Mouse (Mus musculus) cerebellum, postnatal 4 days (tissue): Measurements from ENCODE around the gene Wdhd1.

Experiments used
- DNase-seq, 2 experiments: peaks; one replicate each; pipeline ENCODE4 v3.0.0; 2022; ENCODE audit warnings: low spot score in 2 of 2, mixed read lengths in 1 of 2

The Wdhd1 gene

DNA sequence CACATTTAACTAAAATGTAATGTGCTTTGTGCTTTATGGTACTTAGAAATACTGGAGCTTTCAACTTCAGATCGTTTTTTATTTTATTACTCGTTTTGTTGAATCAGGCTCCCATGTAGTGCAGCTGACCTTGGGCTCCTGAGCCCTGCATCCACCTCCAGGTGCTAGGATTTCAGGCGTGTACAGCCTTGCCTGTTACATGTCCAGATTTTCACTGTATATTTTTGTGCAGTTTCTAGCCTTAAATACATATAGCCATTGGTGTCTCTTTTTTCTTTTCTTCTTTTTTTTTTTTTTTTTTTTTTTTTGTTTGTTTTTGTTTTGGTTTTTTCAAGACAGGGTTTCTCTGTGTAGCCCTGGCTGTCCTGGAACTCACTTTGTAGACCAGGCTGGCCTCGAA is 4.9 kb upstream of the Wdhd1 start:
- no peak for DNase-seq

DNA sequence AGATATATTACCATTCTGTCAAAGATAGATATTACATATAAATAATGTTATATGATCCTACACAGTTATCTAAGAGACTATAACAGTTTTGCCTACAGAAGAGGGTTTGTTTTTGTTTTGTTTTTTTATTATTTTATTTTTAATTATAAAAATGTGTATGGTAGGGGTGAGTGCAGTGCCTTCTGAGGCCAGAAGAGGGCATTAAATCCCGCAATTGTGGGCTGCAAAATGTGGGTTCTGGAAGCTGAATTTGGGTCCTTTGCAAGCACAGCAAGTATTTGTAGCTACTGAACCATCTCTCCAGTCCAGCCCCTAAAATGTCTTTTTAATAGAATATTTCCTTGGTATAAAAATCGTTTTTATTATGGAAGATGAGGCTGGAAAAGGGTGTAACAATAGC is 2.4 kb upstream of the Wdhd1 start:
- DNase-seq = no peak

DNA sequence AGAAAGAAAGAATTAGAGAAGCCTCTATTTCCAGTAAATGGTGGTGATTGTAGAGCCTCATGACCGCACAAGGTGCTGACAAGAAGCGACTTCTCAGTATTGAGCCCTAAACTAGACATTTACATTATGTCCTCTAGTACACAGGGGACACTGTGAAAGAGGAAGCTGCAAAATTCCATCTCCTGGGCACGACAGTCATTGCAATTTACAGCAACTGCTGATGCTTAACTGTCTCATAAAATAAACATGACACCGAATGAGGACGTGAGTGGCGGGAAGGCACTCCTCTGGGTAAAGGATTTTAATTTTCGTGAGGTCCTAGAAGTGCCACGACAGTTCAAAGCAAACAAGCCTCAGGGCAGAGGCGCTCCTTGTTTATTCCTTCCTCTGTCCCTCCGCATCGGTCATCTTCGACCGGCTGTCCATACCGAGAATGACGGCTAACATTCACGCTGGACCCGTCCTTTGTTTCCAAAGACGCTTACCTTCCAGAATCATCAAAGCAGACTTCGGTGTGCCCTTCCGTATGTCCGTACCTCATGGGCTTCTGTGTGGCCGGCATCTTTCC is 537 bp downstream of the Wdhd1 start:
- DNase-seq = no peak

DNA sequence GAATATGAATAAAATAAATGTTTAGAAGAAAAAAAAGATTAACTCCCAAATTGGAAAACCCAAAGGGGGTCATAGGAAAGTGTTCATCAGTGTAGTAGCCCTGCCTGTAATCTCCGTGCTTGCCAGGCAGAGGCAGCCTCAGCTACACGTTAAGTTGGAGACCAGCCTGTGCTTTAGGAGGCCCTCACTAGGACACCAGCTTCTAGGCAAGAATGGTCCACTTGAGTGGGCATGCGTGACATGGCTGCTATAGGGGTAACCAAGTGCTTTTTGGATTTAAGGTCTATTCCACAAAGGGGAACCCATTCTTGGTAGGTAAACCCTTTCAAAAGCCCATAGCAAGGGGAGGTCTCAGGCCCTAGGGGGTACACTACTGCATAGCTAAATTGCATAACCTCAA is 1.2 kb downstream of the Wdhd1 start:
- DNase-seq = no peak

DNA sequence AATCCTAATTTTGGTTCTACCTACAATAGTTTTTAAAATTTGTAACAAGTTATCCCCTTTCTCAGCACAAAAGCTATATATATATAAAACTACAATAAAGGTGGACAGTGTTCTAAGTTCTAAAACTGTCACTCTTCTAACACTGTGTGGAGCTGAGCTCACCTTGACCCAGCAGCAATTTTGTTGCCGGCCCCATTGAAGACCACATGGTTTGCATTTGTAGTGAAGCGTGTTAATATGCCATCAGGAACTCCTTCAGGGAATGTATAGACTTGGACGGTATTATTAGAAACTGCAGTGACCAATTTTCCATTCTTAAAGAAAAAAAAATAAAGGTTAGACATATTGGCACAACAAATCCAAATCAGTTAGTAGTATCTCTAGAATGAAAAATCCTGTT is 2.9 kb downstream of the Wdhd1 start:
- DNase-seq = no peak

DNA sequence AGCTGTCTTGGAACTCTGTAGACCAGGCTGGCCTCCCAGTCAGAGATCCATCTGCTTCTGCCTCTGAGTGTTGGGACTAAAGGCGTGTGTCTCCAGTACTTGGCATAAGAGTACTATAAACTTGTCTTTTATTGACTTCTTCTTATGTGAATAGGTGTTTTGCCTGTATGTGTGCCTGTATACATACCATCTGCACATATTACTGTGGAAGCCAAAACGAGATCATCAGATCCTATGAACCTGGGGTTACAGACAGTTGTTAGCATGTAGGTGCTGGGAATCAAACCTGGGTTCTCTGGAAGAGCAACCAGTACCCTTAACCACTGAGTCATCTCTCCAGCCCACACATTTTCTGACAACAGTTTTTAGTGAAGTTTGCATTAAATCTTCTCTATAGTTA is 7.0 kb downstream of the Wdhd1 start:
- no peak for DNase-seq

DNA sequence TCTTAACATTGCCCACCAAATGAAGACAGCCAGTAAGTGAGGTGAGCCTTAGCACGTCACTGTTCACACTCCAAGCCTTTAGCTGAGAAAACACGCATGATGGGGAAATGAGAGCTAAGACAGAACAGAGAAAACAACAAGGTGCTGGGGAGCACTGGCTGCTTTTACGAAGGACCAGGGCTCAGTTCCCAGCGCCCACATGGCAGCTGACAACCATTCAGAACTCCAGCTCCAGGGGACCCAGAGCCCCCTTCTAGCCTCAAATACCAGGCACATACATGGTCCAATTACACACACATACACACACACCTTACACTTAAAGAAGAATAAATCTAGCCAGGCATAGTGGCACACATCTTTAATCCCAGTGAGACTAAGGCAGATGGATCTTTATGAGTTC is 7.6 kb downstream of the Wdhd1 start:
- DNase-seq = no peak

DNA sequence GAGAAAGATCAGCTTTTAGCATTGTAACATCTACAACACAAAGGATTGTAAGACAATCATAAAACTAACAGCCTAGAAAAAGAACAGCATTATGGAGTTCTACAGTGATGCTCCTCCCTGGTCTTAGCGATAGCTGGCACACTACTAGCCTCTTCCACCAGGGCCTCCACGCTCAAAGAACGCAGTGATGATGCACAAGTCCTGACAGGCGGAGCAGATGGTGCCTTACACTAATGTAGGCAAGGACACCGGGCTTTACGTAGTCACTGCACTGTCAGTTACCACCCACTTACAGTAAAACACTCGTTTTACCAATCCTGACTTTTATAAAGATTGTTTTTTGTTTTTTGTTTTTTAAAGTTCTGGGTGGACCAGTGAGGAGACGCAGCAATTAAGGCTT is 10.8 kb downstream of the Wdhd1 start:
- no peak for DNase-seq

DNA sequence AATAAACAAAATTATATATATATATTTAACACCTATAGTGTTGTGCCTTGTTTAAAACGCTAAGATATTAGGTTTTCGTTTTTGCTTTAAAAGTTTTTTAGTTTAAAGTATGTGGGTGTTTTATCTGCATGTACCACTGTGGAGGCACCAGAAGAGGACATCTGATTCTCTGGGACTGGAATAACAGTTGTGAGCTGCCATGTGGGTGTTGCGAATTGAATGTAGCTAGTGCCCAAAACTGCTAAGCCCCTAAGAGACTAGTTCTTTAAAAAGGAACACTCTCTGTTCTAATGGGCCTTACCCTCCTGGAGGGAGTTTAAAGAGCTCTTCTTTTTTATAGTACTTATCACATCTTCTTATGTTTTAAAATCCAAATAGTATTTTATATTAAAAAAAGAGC is 11.8 kb downstream of the Wdhd1 start:
- DNase-seq = no peak

DNA sequence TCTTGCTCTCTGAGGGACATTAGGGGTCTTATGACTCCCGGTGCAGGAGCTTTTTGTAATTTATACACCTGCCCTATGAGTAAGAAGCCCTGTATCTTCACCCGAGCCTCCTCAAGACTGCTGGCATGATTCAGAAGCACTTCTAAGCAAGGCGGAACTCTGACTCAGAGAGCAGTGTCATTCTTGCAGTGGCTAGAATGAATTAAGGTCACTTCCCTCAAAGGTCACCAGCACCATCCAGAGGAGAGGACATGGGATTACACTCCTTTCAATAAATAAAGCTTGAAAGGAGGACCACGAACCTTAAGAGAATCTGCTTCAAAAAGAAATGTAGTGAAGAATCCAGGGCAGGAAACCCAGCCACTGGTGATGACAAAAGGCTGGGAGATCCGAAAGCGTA is 26.8 kb downstream of the Wdhd1 start:
- DNase-seq = no peak

DNA sequence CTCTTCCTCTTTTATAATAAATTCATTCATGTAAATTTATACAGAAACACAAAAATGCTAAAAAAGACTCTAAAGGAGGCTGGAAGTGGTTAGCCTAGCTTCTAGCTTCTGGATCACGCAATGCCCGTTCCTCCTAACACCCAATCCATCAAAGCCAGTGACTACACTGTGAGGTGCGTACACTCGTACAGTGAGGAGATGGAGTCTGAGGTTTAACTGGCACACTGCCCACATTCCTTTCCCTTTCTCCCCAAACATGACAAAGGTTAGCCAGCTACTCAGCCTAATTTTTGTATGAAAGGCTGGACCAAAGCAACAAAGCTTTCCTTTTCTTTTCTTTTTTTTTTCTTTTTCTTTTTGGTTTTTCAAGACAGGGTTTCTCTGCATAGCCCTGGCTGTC is 33.9 kb downstream of the Wdhd1 start:
- no peak for DNase-seq

DNA sequence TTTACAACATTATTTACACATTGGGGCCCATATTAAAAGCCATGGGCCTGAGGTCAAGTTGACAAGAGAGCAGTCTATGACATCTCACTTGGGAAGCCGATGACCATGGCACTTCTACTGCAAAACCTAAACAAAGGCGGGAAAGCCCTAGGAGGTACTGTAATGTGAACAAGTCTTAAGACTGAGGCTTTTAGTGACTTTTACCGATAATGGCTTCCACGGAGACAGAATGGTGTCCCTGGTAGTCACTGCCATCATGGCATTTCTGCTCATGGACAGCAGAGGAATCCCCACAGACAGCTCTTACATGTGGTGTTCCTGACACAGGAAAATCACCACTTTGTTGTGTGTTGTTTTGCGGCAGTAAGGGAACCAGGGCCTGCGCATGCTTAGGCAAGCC is 35.6 kb downstream of the Wdhd1 start:
- DNase-seq = no peak

DNA sequence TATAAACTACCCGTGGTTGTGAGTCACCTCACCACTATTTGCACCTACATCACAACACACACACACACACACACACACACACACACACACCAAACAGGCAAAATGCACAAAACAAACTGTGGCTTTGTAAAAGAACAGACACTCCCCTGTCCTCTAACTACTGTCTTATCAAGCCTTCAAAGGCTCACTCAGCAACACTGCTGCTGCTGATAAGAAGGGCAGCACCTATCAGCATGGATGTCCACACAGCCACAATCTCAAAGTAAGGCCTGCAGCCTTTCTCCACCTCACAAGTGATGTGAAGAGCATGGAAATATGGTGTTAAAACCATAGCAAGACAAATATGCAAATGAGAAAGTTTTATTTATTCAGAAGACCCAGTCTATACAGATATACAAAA is 36.1 kb downstream of the Wdhd1 start:
- no peak for DNase-seq

DNA sequence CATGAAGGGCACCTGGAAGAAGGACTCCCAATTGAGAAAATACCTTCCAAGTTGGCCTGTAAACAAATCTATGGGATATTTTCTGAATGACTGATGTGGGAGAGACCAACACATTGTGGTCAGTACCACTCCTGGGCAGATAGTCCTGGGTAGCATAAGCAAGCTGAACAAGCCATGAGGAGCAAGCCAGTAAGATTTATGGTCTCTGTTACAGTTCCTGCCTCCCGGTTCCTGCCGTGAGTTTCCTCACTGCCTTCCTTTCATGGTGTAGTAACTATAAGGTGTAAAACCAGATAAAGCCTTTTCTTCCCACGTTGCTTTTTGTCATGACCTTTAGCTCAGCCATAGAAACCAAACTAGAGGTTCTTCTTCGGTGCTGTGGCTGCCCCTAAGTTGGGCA is 39.4 kb downstream of the Wdhd1 start:
- no peak for DNase-seq

DNA sequence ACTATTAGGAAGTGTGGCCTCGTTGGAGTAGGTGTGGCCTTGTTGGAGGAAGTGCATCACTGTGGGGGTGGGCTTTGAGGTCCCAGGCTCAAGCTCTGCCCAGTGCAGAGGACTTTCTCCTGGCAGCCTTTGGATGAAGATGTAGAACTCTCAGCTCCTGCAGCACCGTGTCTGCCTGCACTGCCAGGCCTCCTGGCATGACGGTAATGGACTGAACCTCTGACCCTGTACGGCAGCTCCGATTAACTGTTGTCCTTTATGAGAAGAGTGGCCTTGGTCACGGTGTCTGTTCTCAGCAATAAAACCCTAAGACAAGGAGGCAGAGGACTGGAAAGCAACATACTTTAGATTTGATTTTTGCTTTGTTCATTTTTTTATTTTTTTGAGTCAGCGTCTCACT is 40.2 kb downstream of the Wdhd1 start:
- no peak for DNase-seq

DNA sequence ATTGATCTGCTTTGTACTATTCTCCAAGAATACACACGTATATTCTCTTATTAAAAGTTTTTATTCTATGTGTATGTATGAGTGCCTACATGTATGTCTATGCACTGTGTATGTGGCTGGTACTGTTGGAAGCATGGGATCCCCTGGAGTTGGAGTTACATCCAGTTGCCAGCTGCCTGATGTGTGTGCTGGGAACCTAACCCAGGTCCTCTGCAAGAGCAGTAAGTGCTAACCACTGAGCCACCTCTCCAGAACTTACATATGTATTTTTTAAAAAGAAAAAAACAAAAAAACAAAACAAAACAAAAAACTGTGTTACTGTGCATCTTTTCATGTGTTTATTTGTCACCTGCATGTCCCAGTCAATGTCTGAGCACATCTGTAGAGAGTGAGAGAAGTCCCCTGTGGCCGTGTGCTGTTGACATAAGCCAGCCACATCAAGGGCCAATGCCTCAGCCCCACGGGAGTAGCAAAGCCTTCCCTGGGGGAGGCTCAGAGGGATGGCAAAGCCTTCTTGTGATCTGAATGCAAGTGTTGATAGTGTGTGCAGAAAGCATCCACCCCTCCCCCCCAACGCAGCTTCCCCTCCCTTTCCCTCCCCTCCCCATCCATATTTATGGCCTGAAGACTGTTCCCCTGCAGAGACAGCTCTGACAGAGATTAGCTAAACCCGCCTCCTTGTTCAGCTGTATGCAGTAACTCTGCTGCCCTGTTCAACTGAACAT is 42.0 kb downstream of the Wdhd1 start:
- no peak for DNase-seq

DNA sequence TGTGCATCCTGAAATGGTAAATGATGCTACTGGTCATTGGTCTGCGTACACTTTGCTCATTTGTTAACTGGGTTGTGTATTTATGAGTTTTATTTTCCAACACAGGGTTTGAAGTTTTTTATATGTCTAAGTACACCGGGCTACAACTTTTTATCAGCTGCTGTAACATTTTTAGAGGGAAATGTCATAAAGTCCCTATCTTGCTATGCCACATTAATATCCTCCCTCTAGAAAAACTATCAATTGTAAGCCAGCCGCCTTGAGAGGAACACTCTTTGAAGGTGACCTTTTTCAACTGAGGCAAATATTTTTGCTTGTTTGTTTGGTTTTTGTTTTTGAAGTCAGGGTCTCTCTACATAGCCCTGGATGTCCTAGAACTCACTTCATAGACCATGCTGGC is 42.6 kb downstream of the Wdhd1 start:
- no peak for DNase-seq

DNA sequence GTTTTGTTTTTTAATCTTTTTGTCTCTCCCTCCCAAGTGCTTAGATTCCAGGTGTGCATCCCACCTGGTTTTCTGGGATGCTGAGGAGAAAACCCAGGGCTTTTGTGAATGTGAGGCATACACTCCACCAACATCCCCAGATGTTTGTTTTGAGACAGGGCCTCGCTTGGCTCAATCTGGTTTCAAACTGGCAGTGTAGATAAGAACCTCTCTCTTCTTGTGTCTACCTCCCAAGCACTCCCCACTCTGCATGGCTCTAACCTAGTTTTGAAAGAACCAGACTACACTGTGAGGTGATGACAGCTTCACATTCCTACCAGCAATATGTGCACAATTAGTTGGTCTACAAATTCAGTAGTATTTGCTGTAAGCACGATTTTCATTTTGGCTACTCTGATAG is 43.1 kb downstream of the Wdhd1 start:
- no peak for DNase-seq

DNA sequence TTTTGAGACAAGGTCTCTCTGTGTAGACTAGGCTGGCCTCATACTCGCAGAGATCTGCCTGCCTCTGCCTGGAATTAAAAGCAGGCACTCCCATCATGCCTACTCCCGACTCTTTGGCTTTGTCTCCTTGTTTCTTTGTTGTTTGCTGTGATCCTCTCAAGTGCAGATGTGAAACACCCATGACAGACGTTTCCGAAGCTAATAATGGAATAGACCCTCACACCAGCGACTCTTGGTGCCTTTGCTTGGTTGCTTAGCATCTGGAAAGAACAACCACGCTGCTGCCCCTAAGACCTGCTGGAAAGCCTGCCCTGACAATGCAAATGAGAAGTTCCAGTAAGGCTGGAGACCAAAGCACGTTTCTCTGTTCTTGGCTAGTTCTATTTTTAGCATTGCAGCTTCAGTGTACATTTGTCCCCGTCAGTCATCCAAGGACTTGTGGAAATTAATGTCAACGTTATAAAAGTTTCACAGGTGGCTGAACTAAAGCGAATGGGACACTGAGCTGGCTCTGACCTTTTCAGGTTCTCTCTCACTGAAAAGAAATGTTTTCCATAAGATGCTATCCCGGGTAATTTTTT is 46.8 kb downstream of the Wdhd1 start:
- DNase-seq = no peak

DNA sequence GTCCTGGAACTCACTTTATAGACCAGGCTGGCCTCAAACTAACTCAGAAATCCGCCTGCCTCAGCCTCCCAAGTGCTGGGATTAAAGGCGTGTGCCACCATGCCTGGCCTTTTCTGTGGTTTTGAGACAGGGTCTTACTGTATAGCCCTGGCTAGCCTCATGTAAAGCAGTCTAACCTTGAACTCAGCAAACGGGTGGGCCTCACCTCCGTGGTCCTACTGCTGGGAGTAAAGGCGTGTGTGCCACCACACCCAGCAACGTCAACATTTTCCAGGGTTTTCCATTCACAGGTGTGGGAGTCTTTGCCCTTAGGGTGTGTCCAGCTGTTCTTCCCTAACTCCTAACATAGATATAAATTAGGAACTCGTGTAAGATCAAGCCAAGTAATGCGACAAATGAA is 50.7 kb downstream of the Wdhd1 start:
- no peak for DNase-seq

DNA sequence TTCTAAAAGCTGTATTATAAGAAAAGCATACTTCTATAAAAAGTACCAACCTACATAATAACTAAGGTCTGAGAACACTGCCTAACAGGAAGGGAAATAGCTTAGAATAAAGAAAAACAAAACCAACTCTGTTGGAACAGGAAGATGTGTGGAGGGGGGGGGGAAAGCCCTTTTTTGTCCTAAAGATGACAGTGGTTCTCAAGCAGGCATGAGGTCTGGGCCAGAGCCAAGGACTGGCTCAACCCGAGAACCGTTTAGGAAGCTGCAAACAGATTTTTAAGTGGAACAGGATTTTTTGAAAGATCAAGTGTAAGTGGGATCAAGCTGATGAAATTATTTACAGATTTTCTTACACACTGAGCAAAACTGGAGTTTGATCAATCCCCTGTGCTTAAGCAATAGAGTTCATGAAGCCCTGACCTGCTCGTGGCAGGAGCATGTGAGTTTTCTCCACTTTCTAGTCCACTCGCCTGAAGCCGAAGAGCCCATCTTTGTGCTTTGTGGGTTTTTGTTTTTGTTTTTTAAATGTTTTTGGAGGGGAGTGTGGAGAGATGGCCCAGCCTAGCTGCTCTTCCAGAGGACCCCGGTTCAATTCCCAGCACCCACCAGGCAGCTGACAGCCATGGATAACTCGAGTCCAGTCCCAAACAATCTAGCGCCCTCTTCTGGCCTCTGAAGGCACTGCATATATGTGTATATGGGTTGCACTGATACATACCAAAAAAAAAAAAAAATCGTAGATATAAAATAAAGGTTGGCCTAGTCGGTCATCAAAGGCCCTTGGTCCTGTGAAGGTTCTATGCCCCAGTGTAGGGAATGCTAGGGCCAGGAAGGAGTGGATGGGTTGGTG is 52.0 kb downstream of the Wdhd1 start:
- no peak for DNase-seq

DNA sequence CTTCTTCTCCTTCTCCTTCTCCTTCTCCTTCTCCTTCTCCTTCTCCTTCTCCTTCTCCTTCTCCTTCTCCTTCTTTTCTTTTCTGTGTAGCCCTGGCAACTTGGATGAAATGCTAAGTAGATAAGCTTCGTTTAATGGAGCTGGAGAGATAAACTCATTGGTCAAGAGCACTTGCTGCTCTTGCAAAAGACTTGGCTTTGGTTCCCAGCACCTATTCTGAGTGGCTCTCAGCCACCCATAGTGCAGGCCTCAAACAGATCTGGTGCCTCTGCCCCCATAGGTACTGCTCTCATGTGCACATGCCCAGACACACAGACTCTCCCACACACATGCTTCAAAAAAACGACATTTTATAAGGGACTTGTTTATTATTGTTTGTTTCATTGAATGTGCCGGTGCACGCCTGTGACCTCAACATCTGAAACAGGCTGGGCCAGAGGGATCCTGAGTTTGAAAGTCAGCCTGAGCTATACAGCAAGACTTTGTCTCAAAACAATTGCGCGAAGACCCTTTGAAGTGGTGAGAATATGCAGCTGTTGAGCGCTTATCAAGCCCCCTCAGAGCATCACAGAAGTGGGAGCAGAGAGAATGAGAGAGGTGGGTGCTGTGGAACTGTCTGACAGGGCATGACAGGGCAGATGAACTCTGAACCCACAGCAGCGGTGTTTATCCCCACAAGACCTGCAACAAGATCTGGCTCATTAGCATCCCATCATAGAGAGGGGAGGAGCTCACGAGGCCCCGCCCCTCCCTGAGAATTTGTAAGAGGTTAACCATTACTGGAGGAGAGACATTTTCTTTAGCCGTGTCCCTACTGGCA is 53.8 kb downstream of the Wdhd1 start:
- no peak for DNase-seq
